Mouse (Mus musculus): ENCODE data around the gene Syt12.

The Syt12 gene

GRCm38 (mm10) chr19:4447445-4447844 lies 29.8 kb downstream of the Syt12 start:
- in situ Hi-C loops (cut with MseI, MboI) = no loop called here

- in situ Hi-C loops (cut with MseI, MboI) = no loop called here
These were observed 30.4 kb downstream of the Syt12 start for GRCm38 (mm10) chr19:4446661-4447420.

- in situ Hi-C loops (cut with MseI, MboI) = no loop called here
These were observed 34.8 kb downstream of the Syt12 start for GRCm38 (mm10) chr19:4442408-4442807.

GRCm38 (mm10) chr19:4441621-4442161 lies 35.6 kb downstream of the Syt12 start:
- in situ Hi-C loops (cut with MseI, MboI) = no loop called here

GRCm38 (mm10) chr19:4441090-4441591 lies 36.1 kb downstream of the Syt12 start:
- in situ Hi-C loops (cut with MseI, MboI) = no loop called here

- in situ Hi-C loops (cut with MseI, MboI) = no loop called here
These were observed 37.0 kb downstream of the Syt12 start for GRCm38 (mm10) chr19:4440222-4440621.

GRCm38 (mm10) chr19:4439161-4439801 lies 38.0 kb downstream of the Syt12 start, which contains the start of gene Rhod:
TSS of gene Rhod (minus strand) at chr19:4439432.
- in situ Hi-C loops (cut with MseI, MboI) = no loop called here

GRCm38 (mm10) chr19:4438791-4439160 lies 38.5 kb downstream of the Syt12 start:
- in situ Hi-C loops (cut with MseI, MboI) = no loop called here

- in situ Hi-C loops (cut with MseI, MboI) = no loop called here
These were observed 39.4 kb downstream of the Syt12 start for GRCm38 (mm10) chr19:4437886-4438285.

GRCm38 (mm10) chr19:4436254-4436653 lies 41.0 kb downstream of the Syt12 start:
- in situ Hi-C loops (cut with MseI, MboI) = no loop called here

GRCm38 (mm10) chr19:4434999-4435398 lies 42.2 kb downstream of the Syt12 start:
- in situ Hi-C loops (cut with MseI, MboI) = no loop called here

GRCm38 (mm10) chr19:4433756-4434155 lies 43.5 kb downstream of the Syt12 start:
- in situ Hi-C loops (cut with MseI, MboI) = no loop called here

GRCm38 (mm10) chr19:4430091-4430620 lies 47.1 kb downstream of the Syt12 start:
- in situ Hi-C loops (cut with MseI, MboI) = no loop called here

- in situ Hi-C loops (cut with MseI, MboI) = no loop called here
These were observed 51.5 kb downstream of the Syt12 start for GRCm38 (mm10) chr19:4425610-4426366.

GRCm38 (mm10) chr19:4423021-4423420 lies 54.2 kb downstream of the Syt12 start:
- in situ Hi-C loops (cut with MseI, MboI) = no loop called here

GRCm38 (mm10) chr19:4422581-4422980 lies 54.7 kb downstream of the Syt12 start:
- in situ Hi-C loops (cut with MseI, MboI) = no loop called here

- in situ Hi-C loops (cut with MseI, MboI) = no loop called here
These were observed 56.9 kb downstream of the Syt12 start for GRCm38 (mm10) chr19:4420153-4420910.

GRCm38 (mm10) chr19:4419711-4420110 lies 57.5 kb downstream of the Syt12 start:
- in situ Hi-C loops (cut with MseI, MboI) = no loop called here

- in situ Hi-C loops (cut with MseI, MboI) = no loop called here
These were observed 59.5 kb downstream of the Syt12 start for GRCm38 (mm10) chr19:4417713-4418112.

GRCm38 (mm10) chr19:4417183-4417582 lies 60.1 kb downstream of the Syt12 start:
- in situ Hi-C loops (cut with MseI, MboI) = no loop called here

- in situ Hi-C loops (cut with MseI, MboI) = no loop called here
These were observed 62.6 kb downstream of the Syt12 start for GRCm38 (mm10) chr19:4414631-4415030.

Data from mouse trophoblast stem cell (cell line).